Mouse (Mus musculus): Measurements from ENCODE around the gene Isg15.

The Isg15 gene

GRCm38 (mm10) chr4:156200623-156201475 is at the start of gene Isg15:
Gene Isg15 (minus strand): TSS chr4:156200818.
- no peaks in the 10 kb centered on the region for H3K9me3 ChIP-seq (ENCODE audit: low read length)
- H3K36me3 ChIP-seq (ENCODE audit: insufficient read depth, low read length): no peaks in the 10 kb centered on the region
- TF ChIP-seq CTCF (conservative IDR thresholded peaks at IDR 0.05; ENCODE audit: low read length): no peak
- no peak for TF ChIP-seq POU5F1 (IDR thresholded peaks at IDR 0.05; ENCODE audit: borderline replicate concordance, low read length)
- TF ChIP-seq NANOG (IDR thresholded peaks at IDR 0.05; ENCODE audit: borderline replicate concordance, low read length): no peak
- H3K4me3 ChIP-seq (replicated peaks; ENCODE audit: low read length): no peak within 1 kb of the TSS
- H3K4me1 ChIP-seq (replicated peaks; ENCODE audit: low read depth, low read length): peaks cover 36% of the 10 kb centered on the region
- H3K27me3 ChIP-seq (ENCODE audit: insufficient read depth, low read length): peaks cover 55% of the 10 kb centered on the region

GRCm38 (mm10) chr4:156249567-156249966 is 48.9 kb upstream of the Isg15 start:
- peaks cover 20% of the 10 kb centered on the region for H3K4me1 ChIP-seq (replicated peaks; ENCODE audit: low read depth, low read length)
- H3K4me3 ChIP-seq (replicated peaks; ENCODE audit: low read length): no peak overlapping the region
- peaks cover 8% of the 10 kb centered on the region for H3K27me3 ChIP-seq (ENCODE audit: insufficient read depth, low read length)
- peaks cover 69% of the 10 kb centered on the region for H3K36me3 ChIP-seq (ENCODE audit: insufficient read depth, low read length)
- peaks cover 71% of the 10 kb centered on the region for H3K9me3 ChIP-seq (ENCODE audit: low read length)
- no peak for TF ChIP-seq POU5F1 (IDR thresholded peaks at IDR 0.05; ENCODE audit: borderline replicate concordance, low read length)
- TF ChIP-seq CTCF (conservative IDR thresholded peaks at IDR 0.05; ENCODE audit: low read length): no peak
- no peak for TF ChIP-seq NANOG (IDR thresholded peaks at IDR 0.05; ENCODE audit: borderline replicate concordance, low read length)

GRCm38 (mm10) chr4:156236651-156237447 is 36.2 kb upstream of the Isg15 start:
- TF ChIP-seq POU5F1 (IDR thresholded peaks at IDR 0.05; ENCODE audit: borderline replicate concordance, low read length): no peak
- no peak for TF ChIP-seq CTCF (conservative IDR thresholded peaks at IDR 0.05; ENCODE audit: low read length)
- no peak for TF ChIP-seq NANOG (IDR thresholded peaks at IDR 0.05; ENCODE audit: borderline replicate concordance, low read length)
- peaks cover 63% of the 10 kb centered on the region for H3K36me3 ChIP-seq (ENCODE audit: insufficient read depth, low read length)

GRCm38 (mm10) chr4:156235808-156236533 is 35.4 kb upstream of the Isg15 start, which contains the start of gene Noc2l:
Gene Noc2l (plus strand): TSS chr4:156236010.
- Histone ChIP-seq H3K4me3 (replicated peaks; ENCODE audit: low read length) (peak within 1 kb of the TSS; percentile 97), H3K9me3 (ENCODE audit: low read length) (peaks cover 34% of the 10 kb centered on the region), H3K36me3 (ENCODE audit: insufficient read depth, low read length) (peaks cover 63% of the 10 kb centered on the region), H3K4me1 (replicated peaks; ENCODE audit: low read depth, low read length) (peaks cover 40% of the 10 kb centered on the region), H3K27me3 (ENCODE audit: insufficient read depth, low read length) (peaks cover 13% of the 10 kb centered on the region)
- TF ChIP-seq NANOG (IDR thresholded peaks at IDR 0.05; ENCODE audit: borderline replicate concordance, low read length) (no peak), POU5F1 (IDR thresholded peaks at IDR 0.05; ENCODE audit: borderline replicate concordance, low read length) (no peak), CTCF (conservative IDR thresholded peaks at IDR 0.05; ENCODE audit: low read length) (no peak)

More at GRCm38 (mm10) chr4:156236651-156237447, 36.2 kb upstream of the Isg15 start:
- peaks cover 13% of the 10 kb centered on the region for H3K27me3 ChIP-seq (ENCODE audit: insufficient read depth, low read length)
- H3K4me3 ChIP-seq (replicated peaks; ENCODE audit: low read length): peak overlapping the region; percentile 97
- peaks cover 43% of the 10 kb centered on the region for H3K9me3 ChIP-seq (ENCODE audit: low read length)
- peaks cover 36% of the 10 kb centered on the region for H3K4me1 ChIP-seq (replicated peaks; ENCODE audit: low read depth, low read length)

- H3K27me3 ChIP-seq (ENCODE audit: insufficient read depth, low read length): peaks cover 13% of the 10 kb centered on the region
- peaks cover 41% of the 10 kb centered on the region for H3K4me1 ChIP-seq (replicated peaks; ENCODE audit: low read depth, low read length)
- H3K4me3 ChIP-seq (replicated peaks; ENCODE audit: low read length): peak overlapping the region; percentile 97
- H3K9me3 ChIP-seq (ENCODE audit: low read length): peaks cover 28% of the 10 kb centered on the region
- TF ChIP-seq CTCF (conservative IDR thresholded peaks at IDR 0.05; ENCODE audit: low read length) (no peak), NANOG (IDR thresholded peaks at IDR 0.05; ENCODE audit: borderline replicate concordance, low read length) (no peak), POU5F1 (IDR thresholded peaks at IDR 0.05; ENCODE audit: borderline replicate concordance, low read length) (no peak)
- H3K36me3 ChIP-seq (ENCODE audit: insufficient read depth, low read length): peaks cover 63% of the 10 kb centered on the region
Measured at GRCm38 (mm10) chr4:156235360-156235770, 34.7 kb upstream of the Isg15 start.

GRCm38 (mm10) chr4:156234701-156235213 is 34.1 kb upstream of the Isg15 start, which contains the start of gene Plekhn1:
Gene Plekhn1 (minus strand): TSS chr4:156234857.
- Histone ChIP-seq H3K27me3 (ENCODE audit: insufficient read depth, low read length) (peaks cover 13% of the 10 kb centered on the region), H3K36me3 (ENCODE audit: insufficient read depth, low read length) (peaks cover 63% of the 10 kb centered on the region), H3K4me1 (replicated peaks; ENCODE audit: low read depth, low read length) (peaks cover 45% of the 10 kb centered on the region), H3K4me3 (replicated peaks; ENCODE audit: low read length) (peak within 1 kb of the TSS; percentile 97), H3K9me3 (ENCODE audit: low read length) (peaks cover 22% of the 10 kb centered on the region)
- TF ChIP-seq POU5F1 (IDR thresholded peaks at IDR 0.05; ENCODE audit: borderline replicate concordance, low read length) (no peak), NANOG (IDR thresholded peaks at IDR 0.05; ENCODE audit: borderline replicate concordance, low read length) (no peak), CTCF (conservative IDR thresholded peaks at IDR 0.05; ENCODE audit: low read length) (no peak)

GRCm38 (mm10) chr4:156234021-156234501 is 33.4 kb upstream of the Isg15 start:
- peak overlapping the region; percentile 84 for H3K4me3 ChIP-seq (replicated peaks; ENCODE audit: low read length)
- peaks cover 13% of the 10 kb centered on the region for H3K27me3 ChIP-seq (ENCODE audit: insufficient read depth, low read length)
- H3K36me3 ChIP-seq (ENCODE audit: insufficient read depth, low read length): peaks cover 63% of the 10 kb centered on the region
- H3K4me1 ChIP-seq (replicated peaks; ENCODE audit: low read depth, low read length): peaks cover 46% of the 10 kb centered on the region
- no peak for TF ChIP-seq POU5F1 (IDR thresholded peaks at IDR 0.05; ENCODE audit: borderline replicate concordance, low read length)
- no peak for TF ChIP-seq CTCF (conservative IDR thresholded peaks at IDR 0.05; ENCODE audit: low read length)
- TF ChIP-seq NANOG (IDR thresholded peaks at IDR 0.05; ENCODE audit: borderline replicate concordance, low read length): no peak
- H3K9me3 ChIP-seq (ENCODE audit: low read length): peaks cover 16% of the 10 kb centered on the region

Measured in E14TG2a.4 (cell line).